Mouse (Mus musculus): Measurements from ENCODE around the gene Mmaa. TPM values are rescaled to one million over a fixed set of nuclear protein-coding genes. Genes with fewer than 3 reads are reported as not detected.

Mmaa gene
- total and polyA plus RNA-seq, 3 experiments: 3.3 to 4.7 (median 4.1) TPM

DNA sequence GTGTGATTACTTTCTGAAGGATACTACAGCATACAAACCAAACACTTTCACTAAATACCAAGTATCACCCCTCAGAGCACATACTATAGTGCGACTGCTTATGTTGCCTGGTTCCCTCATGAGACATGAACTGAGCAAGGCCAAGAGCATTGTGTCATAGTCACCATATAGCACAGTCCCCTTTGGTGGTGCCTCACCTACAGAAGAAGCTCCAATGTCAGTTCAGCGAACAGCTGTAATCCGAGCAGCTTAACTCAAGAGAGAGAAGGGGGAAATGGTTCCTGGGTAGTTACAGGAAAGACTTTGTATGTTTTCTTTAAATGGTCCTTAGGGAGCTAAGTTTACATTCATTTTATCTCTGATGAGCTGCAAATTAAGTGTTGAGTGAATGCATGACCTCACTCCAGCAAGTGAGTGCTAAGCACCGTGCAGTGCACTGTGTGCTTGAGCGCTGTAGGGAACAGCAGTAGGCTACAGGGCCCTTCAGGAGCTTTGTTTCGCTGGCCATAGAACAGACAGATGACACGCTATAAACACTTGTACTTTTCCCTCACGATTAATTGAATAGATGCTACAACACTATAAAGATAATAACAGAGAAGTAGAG, 17.4 kb downstream of the Mmaa start:
- H3K9ac ChIP-seq (ENCODE audit: insufficient read depth, low read depth): no peak overlapping the region
- H3K9me3 ChIP-seq (replicated peaks; ENCODE audit: low read length): no peaks in the 10 kb centered on the region
- H3K4me2 ChIP-seq (ENCODE audit: insufficient read depth, low read depth, poor library complexity, severe bottlenecking): no peak overlapping the region
- no peaks in the 10 kb centered on the region; the same call in 1 of the 2 replicates for H3K79me2 ChIP-seq (replicated peaks; ENCODE audit: control insufficient read depth, extremely low read depth, insufficient read depth, poor library complexity, severe bottlenecking)
- no peak for TF ChIP-seq UBTF (IDR thresholded peaks at IDR 0.05; ENCODE audit: low read depth, low read length)
- no peak for TF ChIP-seq GABPA (IDR thresholded peaks at IDR 0.05; ENCODE audit: insufficient replicate concordance, low read depth, low read length)
- no peak for TF ChIP-seq MAX (IDR thresholded peaks at IDR 0.05; ENCODE audit: low read length)
- no peak for TF ChIP-seq MAZ (IDR thresholded peaks at IDR 0.05; ENCODE audit: low read depth, low read length)
- no peak for TF ChIP-seq EP300 (IDR thresholded peaks at IDR 0.05; ENCODE audit: low read length)
- TF ChIP-seq RCOR1 (conservative IDR thresholded peaks at IDR 0.05; ENCODE audit: low read depth, low read length): no peak
- TF ChIP-seq KAT2A (IDR thresholded peaks at IDR 0.05; ENCODE audit: insufficient replicate concordance, low read length): no peak
- no peak for TF ChIP-seq MAFK (IDR thresholded peaks at IDR 0.05; ENCODE audit: insufficient replicate concordance, low read length)
- no peak for TF ChIP-seq ZMIZ1 (IDR thresholded peaks at IDR 0.05; ENCODE audit: low read depth, low read length)
- TF ChIP-seq MXI1 (IDR thresholded peaks at IDR 0.05; ENCODE audit: low read depth, low read length): no peak
- TF ChIP-seq ELF1 (IDR thresholded peaks at IDR 0.05; ENCODE audit: low read depth, low read length): no peak
- TF ChIP-seq RAD21 (IDR thresholded peaks at IDR 0.05; ENCODE audit: low read depth, low read length): no peak
- TF ChIP-seq POLR2AphosphoS2 (IDR thresholded peaks at IDR 0.05; ENCODE audit: low read depth, low read length): no peak
- TF ChIP-seq USF1 (IDR thresholded peaks at IDR 0.05; ENCODE audit: low read depth, low read length): no peak
- TF ChIP-seq HCFC1 (IDR thresholded peaks at IDR 0.05; ENCODE audit: low read depth, low read length): no peak
- no peak for TF ChIP-seq CTCF (conservative IDR thresholded peaks at IDR 0.05 in 1 of 2, IDR thresholded peaks at IDR 0.05 in 1 of 2; ENCODE audit: low read depth in 2 of 2, low read length in 2 of 2)
- TF ChIP-seq IRF4 (IDR thresholded peaks at IDR 0.05; ENCODE audit: low read depth, low read length): no peak
- no peak overlapping the region for H3K27ac ChIP-seq (ENCODE audit: insufficient read depth, low read depth)
- DNase-seq (ENCODE audit: extremely low read depth): no peak
- dilution Hi-C loops (cut with MboI; ENCODE audit: extremely low pct_ligation_motif_present, extremely low pct_unique_long_range_greater_than_20kb, low sequenced_read_pairs) (no loop called here), in situ Hi-C loops (cut with MboI; ENCODE audit: low pct_ligation_motif_present, low pct_unique_long_range_greater_than_20kb, low sequenced_read_pairs) (no loop called here)
- peaks cover 9 to 39% of the 10 kb centered on the region in 2 experiments for H3K36me3 ChIP-seq (replicated peaks in 1 of 2; ENCODE audit: control insufficient read depth in 1 of 2, insufficient read depth in 1 of 2, low read length in 1 of 2)
- peaks cover 25 to 39% of the 10 kb centered on the region in 2 experiments for H3K4me1 ChIP-seq (ENCODE audit: control insufficient read depth in 1 of 2, insufficient read depth in 2 of 2)
- no peaks in the 10 kb centered on the region for H3K27me3 ChIP-seq (replicated peaks)
- H3K4me3 ChIP-seq (replicated peaks in 1 of 3; ENCODE audit: low read depth in 2 of 3, low read length in 2 of 3, poor library complexity in 1 of 3): no peak overlapping the region

DNA sequence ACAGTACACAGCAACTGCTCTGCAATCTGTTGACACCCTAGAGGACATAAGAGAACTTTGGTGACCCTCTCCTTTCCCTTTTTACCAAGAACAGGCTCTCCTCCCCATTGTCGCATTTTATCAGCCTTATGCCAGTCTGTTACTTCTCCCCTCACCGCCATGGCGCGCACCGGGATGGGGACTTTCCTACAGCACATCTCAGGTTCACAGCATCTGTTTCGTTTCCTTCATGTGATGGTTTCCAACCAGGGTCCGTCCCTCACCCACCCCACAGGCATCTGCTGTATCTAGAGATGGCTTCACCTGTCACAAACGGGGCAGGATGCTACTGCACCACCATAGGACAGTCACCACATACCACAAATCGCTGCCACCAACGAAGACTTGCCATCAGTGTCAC, 19.8 kb downstream of the Mmaa start:
- dilution Hi-C loops (cut with MboI; ENCODE audit: extremely low pct_ligation_motif_present, extremely low pct_unique_long_range_greater_than_20kb, low sequenced_read_pairs) (no loop called here), in situ Hi-C loops (cut with MboI; ENCODE audit: low pct_ligation_motif_present, low pct_unique_long_range_greater_than_20kb, low sequenced_read_pairs) (no loop called here)
- peak; percentile 65 for DNase-seq (ENCODE audit: extremely low read depth)
- Histone ChIP-seq H3K4me1 (ENCODE audit: control insufficient read depth in 1 of 2, insufficient read depth in 2 of 2) (peaks cover 28 to 44% of the 10 kb centered on the region in 2 experiments), H3K9ac (ENCODE audit: insufficient read depth, low read depth) (no peak overlapping the region), H3K27me3 (replicated peaks) (no peaks in the 10 kb centered on the region), H3K4me3 (replicated peaks in 1 of 3; ENCODE audit: low read depth in 2 of 3, low read length in 2 of 3, poor library complexity in 1 of 3) (no peak overlapping the region), H3K4me2 (ENCODE audit: insufficient read depth, low read depth, poor library complexity, severe bottlenecking) (peak overlapping the region; percentile 39), H3K79me2 (replicated peaks; ENCODE audit: control insufficient read depth, extremely low read depth, insufficient read depth, poor library complexity, severe bottlenecking) (no peaks in the 10 kb centered on the region; the same call in 1 of the 2 replicates), H3K27ac (ENCODE audit: insufficient read depth, low read depth) (peak overlapping the region; percentile 1; the same call in 1 of the 2 replicates), H3K9me3 (replicated peaks; ENCODE audit: low read length) (no peaks in the 10 kb centered on the region), H3K36me3 (replicated peaks in 1 of 2; ENCODE audit: control insufficient read depth in 1 of 2, insufficient read depth in 1 of 2, low read length in 1 of 2) (peaks cover 8 to 50% of the 10 kb centered on the region in 2 experiments)
- no peak for TF ChIP-seq MAX (IDR thresholded peaks at IDR 0.05; ENCODE audit: low read length)
- no peak for TF ChIP-seq CTCF (conservative IDR thresholded peaks at IDR 0.05 in 1 of 2, IDR thresholded peaks at IDR 0.05 in 1 of 2; ENCODE audit: low read depth in 2 of 2, low read length in 2 of 2)
- peak; percentile 50 for TF ChIP-seq ETS1 (conservative IDR thresholded peaks at IDR 0.05; ENCODE audit: low read depth, low read length)
- TF ChIP-seq E2F4 (IDR thresholded peaks at IDR 0.05; ENCODE audit: insufficient replicate concordance, low read depth, low read length): 0 out of 2 replicates have a peak, but pooled peaks have one; percentile 60
- no peak for TF ChIP-seq JUND (conservative IDR thresholded peaks at IDR 0.05; ENCODE audit: low read depth, low read length)
- TF ChIP-seq BHLHE40 (IDR thresholded peaks at IDR 0.05; ENCODE audit: low read depth, low read length): peak; percentile 58; the same call in 1 of the 2 replicates
- TF ChIP-seq HCFC1 (IDR thresholded peaks at IDR 0.05; ENCODE audit: low read depth, low read length): 0 out of 2 replicates have a peak, but pooled peaks have one; percentile 11
- TF ChIP-seq MXI1 (IDR thresholded peaks at IDR 0.05; ENCODE audit: low read depth, low read length): no peak
- no peak for TF ChIP-seq SIN3A (IDR thresholded peaks at IDR 0.05; ENCODE audit: low read length)
- 0 out of 2 replicates have a peak, but pooled peaks have one; percentile 30 for TF ChIP-seq NRF1 (IDR thresholded peaks at IDR 0.05; ENCODE audit: low read depth, low read length)
- TF ChIP-seq TCF12 (IDR thresholded peaks at IDR 0.05; ENCODE audit: low read depth, low read length): peak; percentile 68; the same call in 1 of the 2 replicates
- peak; percentile 70; the same call in 1 of the 2 replicates for TF ChIP-seq MEF2A (IDR thresholded peaks at IDR 0.05; ENCODE audit: borderline replicate concordance, low read depth, low read length)
- no peak for TF ChIP-seq MAZ (IDR thresholded peaks at IDR 0.05; ENCODE audit: low read depth, low read length)
- TF ChIP-seq MAFK (IDR thresholded peaks at IDR 0.05; ENCODE audit: insufficient replicate concordance, low read length): no peak
- TF ChIP-seq ELF1 (IDR thresholded peaks at IDR 0.05; ENCODE audit: low read depth, low read length): no peak
- no peak for TF ChIP-seq ZNF384 (IDR thresholded peaks at IDR 0.05; ENCODE audit: low read depth, low read length)
- TF ChIP-seq USF2 (conservative IDR thresholded peaks at IDR 0.05; ENCODE audit: low read depth, low read length): no peak
- peak; percentile 25; the same call in 1 of the 2 replicates for TF ChIP-seq POLR2A (IDR thresholded peaks at IDR 0.05; ENCODE audit: low read depth, low read length)
- TF ChIP-seq SMC3 (IDR thresholded peaks at IDR 0.05; ENCODE audit: low read depth, low read length): no peak
- no peak for TF ChIP-seq RCOR1 (conservative IDR thresholded peaks at IDR 0.05; ENCODE audit: low read depth, low read length)
- no peak for TF ChIP-seq ZC3H11A (IDR thresholded peaks at IDR 0.05; ENCODE audit: low read depth, low read length)
- TF ChIP-seq GABPA (IDR thresholded peaks at IDR 0.05; ENCODE audit: insufficient replicate concordance, low read depth, low read length): no peak
